Mouse (Mus musculus): ENCODE measurements around the gene Nphp4. TPM values are rescaled to one million over a fixed set of nuclear protein-coding genes. Genes with fewer than 3 reads are reported as not detected.

Gene Nphp4
- polyA plus RNA-seq, 1 experiment from 2014 or later = 4.9 TPM

DNA sequence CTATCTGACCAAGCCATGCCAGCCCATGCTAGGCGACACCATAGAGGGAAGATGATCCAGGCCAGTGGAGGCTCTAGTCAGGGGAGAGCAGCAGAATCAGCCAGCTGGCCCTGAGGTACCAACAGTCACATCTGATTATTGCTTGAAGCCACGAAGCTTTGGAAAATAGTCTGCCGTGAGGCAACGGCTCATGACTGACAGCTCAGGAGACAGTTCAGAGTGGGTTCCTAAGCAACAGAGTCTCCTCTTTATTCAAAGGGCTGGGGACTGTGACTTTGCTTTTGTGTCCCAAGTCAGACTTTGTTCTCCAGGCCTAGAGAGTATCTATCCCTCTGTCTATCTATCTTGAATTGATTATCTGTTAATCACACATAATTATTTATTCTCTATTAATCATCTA, 100.3 kb downstream of the Nphp4 start:
- no peak overlapping the region for H3K27ac ChIP-seq (replicated peaks)
- WGBS = 69% methylated on average over 4 of the region's 4 CpGs
- H3K4me1 ChIP-seq = no peaks in the 10 kb centered on the region
- no peaks in the 10 kb centered on the region for H3K27me3 ChIP-seq (replicated peaks; ENCODE audit: low read depth, poor library complexity, severe bottlenecking)
- no peak overlapping the region for H3K4me3 ChIP-seq
- no peak for DNase-seq (ENCODE audit: low spot score)
- no peaks in the 10 kb centered on the region for H3K36me3 ChIP-seq (replicated peaks)
- no peaks in the 10 kb centered on the region for H3K9me3 ChIP-seq

- Histone ChIP-seq H3K36me3 (replicated peaks) (no peaks in the 10 kb centered on the region), H3K27ac (replicated peaks) (no peak overlapping the region), H3K4me3 (no peak overlapping the region), H3K27me3 (replicated peaks; ENCODE audit: low read depth, poor library complexity, severe bottlenecking) (no peaks in the 10 kb centered on the region), H3K9me3 (no peaks in the 10 kb centered on the region), H3K4me1 (peaks cover 6% of the 10 kb centered on the region)
- 75% methylated on average over 4 of the region's 4 CpGs for WGBS
- no peak for DNase-seq (ENCODE audit: low spot score)
Measured at GRCm38 (mm10) chr4:152579956-152580355, 103.5 kb downstream of the Nphp4 start.

GRCm38 (mm10) chr4:152582206-152582605, 105.7 kb downstream of the Nphp4 start:
- no peak overlapping the region for H3K27ac ChIP-seq (replicated peaks)
- WGBS = 34% methylated on average over 6 of the region's 6 CpGs

DNA sequence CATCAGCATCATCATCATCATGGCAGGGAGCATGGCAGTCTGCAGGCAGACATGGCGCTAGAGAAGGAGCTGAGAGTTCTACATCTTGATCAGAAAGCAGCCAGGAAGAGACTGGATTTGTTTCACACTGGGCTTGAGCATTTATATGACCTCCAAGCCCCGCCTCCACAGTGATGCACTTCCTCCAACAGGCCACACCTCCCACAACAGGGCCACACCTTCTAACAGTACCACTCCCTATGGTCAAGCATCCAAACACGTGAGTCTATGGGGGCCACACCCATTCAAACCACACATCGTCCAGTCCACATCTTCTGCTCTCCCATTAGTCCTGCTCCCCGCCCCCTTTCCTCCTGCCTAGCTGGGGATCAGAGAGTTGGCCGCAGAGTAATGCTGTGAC, 107.1 kb downstream of the Nphp4 start:
- H3K27me3 ChIP-seq (replicated peaks; ENCODE audit: low read depth, poor library complexity, severe bottlenecking) = no peaks in the 10 kb centered on the region
- 76% methylated on average over 6 of the region's 6 CpGs for WGBS
- no peak for DNase-seq (ENCODE audit: low spot score)
- no peaks in the 10 kb centered on the region for H3K36me3 ChIP-seq (replicated peaks)
- H3K9me3 ChIP-seq = no peaks in the 10 kb centered on the region
- H3K4me3 ChIP-seq = no peak overlapping the region
- H3K4me1 ChIP-seq = peaks cover 6% of the 10 kb centered on the region
- no peak overlapping the region for H3K27ac ChIP-seq (replicated peaks)

More at GRCm38 (mm10) chr4:152582206-152582605, 105.7 kb downstream of the Nphp4 start:
- no peak for DNase-seq (ENCODE audit: low spot score)
- Histone ChIP-seq H3K9me3 (no peaks in the 10 kb centered on the region), H3K27me3 (replicated peaks; ENCODE audit: low read depth, poor library complexity, severe bottlenecking) (no peaks in the 10 kb centered on the region), H3K36me3 (replicated peaks) (no peaks in the 10 kb centered on the region), H3K4me1 (peaks cover 6% of the 10 kb centered on the region), H3K4me3 (no peak overlapping the region)

GRCm38 (mm10) chr4:152585526-152585925, 109.0 kb downstream of the Nphp4 start:
- Histone ChIP-seq H3K9me3 (no peaks in the 10 kb centered on the region), H3K4me3 (no peak overlapping the region), H3K4me1 (peaks cover 6% of the 10 kb centered on the region), H3K36me3 (replicated peaks) (no peaks in the 10 kb centered on the region), H3K27ac (replicated peaks) (no peak overlapping the region), H3K27me3 (replicated peaks; ENCODE audit: low read depth, poor library complexity, severe bottlenecking) (no peaks in the 10 kb centered on the region)
- no peak for DNase-seq (ENCODE audit: low spot score)
- WGBS = 76% methylated on average over 15 of the region's 15 CpGs

DNA sequence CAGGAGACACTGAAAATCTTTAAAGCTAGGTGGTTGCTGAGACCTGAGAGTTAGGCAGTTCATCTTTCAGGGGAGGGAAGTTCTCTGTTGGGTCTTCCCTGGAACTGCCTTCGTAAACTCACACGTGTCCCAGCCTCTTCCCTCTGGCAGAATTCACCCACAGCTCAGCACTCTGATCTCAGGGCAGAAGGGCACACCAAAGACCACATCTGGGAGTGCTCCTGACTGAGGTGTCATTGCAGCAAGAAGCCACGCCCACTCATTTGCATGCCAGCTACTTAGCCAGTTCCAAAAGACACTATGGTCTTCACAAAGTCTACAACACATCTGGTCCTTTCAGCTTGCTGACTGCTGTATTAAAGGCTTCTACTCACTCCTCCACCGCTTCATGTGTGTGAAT, 109.7 kb downstream of the Nphp4 start:
- no peak overlapping the region for H3K4me3 ChIP-seq
- H3K27ac ChIP-seq (replicated peaks) = no peak overlapping the region
- H3K4me1 ChIP-seq = peaks cover 6% of the 10 kb centered on the region
- WGBS = 38% methylated on average over 4 of the region's 4 CpGs
- no peak for DNase-seq (ENCODE audit: low spot score)
- no peaks in the 10 kb centered on the region for H3K27me3 ChIP-seq (replicated peaks; ENCODE audit: low read depth, poor library complexity, severe bottlenecking)
- no peaks in the 10 kb centered on the region for H3K9me3 ChIP-seq
- no peaks in the 10 kb centered on the region for H3K36me3 ChIP-seq (replicated peaks)

DNA sequence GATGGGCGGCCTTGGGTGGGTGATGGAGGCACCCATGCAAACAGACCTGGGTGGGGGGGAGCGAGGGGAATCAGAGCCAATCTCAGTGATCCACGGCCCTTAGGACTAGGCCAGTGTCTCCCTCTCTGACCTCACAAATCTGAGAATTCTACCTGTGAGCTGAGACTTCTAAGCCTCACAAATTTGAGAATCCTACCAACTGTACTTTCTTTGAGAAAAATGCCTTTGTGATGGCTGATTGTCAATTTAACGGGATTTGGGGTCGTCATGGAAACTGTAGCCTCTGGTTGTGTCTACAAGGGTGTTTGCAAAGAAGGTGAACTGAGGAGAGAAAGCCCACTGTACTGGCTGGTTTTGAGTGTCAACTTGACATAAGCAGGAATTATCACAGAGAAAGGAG, 127.8 kb downstream of the Nphp4 start:
- DNase-seq (ENCODE audit: low spot score) = no peak
- Histone ChIP-seq H3K9me3 (no peaks in the 10 kb centered on the region), H3K36me3 (replicated peaks) (no peaks in the 10 kb centered on the region), H3K4me1 (0 out of 2 replicates have a peak, but pooled peaks cover 3% of the 10 kb centered on the region), H3K4me3 (no peak overlapping the region), H3K27me3 (replicated peaks; ENCODE audit: low read depth, poor library complexity, severe bottlenecking) (no peaks in the 10 kb centered on the region), H3K27ac (replicated peaks) (no peak overlapping the region)
- WGBS = 86% methylated on average over 5 of the region's 5 CpGs

GRCm38 (mm10) chr4:152609196-152609595, 132.7 kb downstream of the Nphp4 start:
- no peak for DNase-seq (ENCODE audit: low spot score)
- Histone ChIP-seq H3K27me3 (replicated peaks; ENCODE audit: low read depth, poor library complexity, severe bottlenecking) (no peaks in the 10 kb centered on the region), H3K36me3 (replicated peaks) (no peaks in the 10 kb centered on the region), H3K4me1 (no peaks in the 10 kb centered on the region), H3K4me3 (no peak overlapping the region), H3K9me3 (no peaks in the 10 kb centered on the region), H3K27ac (replicated peaks) (no peak overlapping the region)
- WGBS = 92% methylated on average over 2 of the region's 2 CpGs

GRCm38 (mm10) chr4:152610026-152610425, 133.5 kb downstream of the Nphp4 start:
- no peak for DNase-seq (ENCODE audit: low spot score)
- Histone ChIP-seq H3K4me1 (no peaks in the 10 kb centered on the region), H3K9me3 (no peaks in the 10 kb centered on the region), H3K27ac (replicated peaks) (no peak overlapping the region), H3K27me3 (replicated peaks; ENCODE audit: low read depth, poor library complexity, severe bottlenecking) (no peaks in the 10 kb centered on the region), H3K4me3 (no peak overlapping the region), H3K36me3 (replicated peaks) (no peaks in the 10 kb centered on the region)
- WGBS = 86% methylated on average over 9 of the region's 9 CpGs

Other genes starting within 250 kb of the Nphp4 start
- 2.7 and 4.0 TPM in 2 replicates for gene Gpr153, start 202.5 kb upstream of the Nphp4 start, polyA plus RNA-seq (2016; fragmentation: Nextera tagmentation; extraction: Ambion mirVana)
- gene Hes3, start 185.0 kb upstream of the Nphp4 start, polyA plus RNA-seq (2016; fragmentation: Nextera tagmentation; extraction: Ambion mirVana) = 0.10 and 2.3 TPM in 2 replicates
- gene Icmt, start 179.5 kb upstream of the Nphp4 start, polyA plus RNA-seq (2016; fragmentation: Nextera tagmentation; extraction: Ambion mirVana) = 29.5 and 30.2 TPM in 2 replicates
- 1.3 and 2.3 TPM in 2 replicates for gene Rnf207, start 157.7 kb upstream of the Nphp4 start, polyA plus RNA-seq (2016; fragmentation: Nextera tagmentation; extraction: Ambion mirVana)
- gene Rpl22, start 151.0 kb upstream of the Nphp4 start, polyA plus RNA-seq (2016; fragmentation: Nextera tagmentation; extraction: Ambion mirVana) = 360 and 367 TPM in 2 replicates
- gene Chd5, start 138.1 kb upstream of the Nphp4 start, polyA plus RNA-seq (2016; fragmentation: Nextera tagmentation; extraction: Ambion mirVana) = 0.05 TPM in 2 replicates
- 7.3 and 7.6 TPM in 2 replicates for gene Kcnab2, start 1.2 kb downstream of the Nphp4 start, polyA plus RNA-seq (2016; fragmentation: Nextera tagmentation; extraction: Ambion mirVana)